7 mouse cellular contexts compared by ENCODE assay signal in the genomic region with DNA sequence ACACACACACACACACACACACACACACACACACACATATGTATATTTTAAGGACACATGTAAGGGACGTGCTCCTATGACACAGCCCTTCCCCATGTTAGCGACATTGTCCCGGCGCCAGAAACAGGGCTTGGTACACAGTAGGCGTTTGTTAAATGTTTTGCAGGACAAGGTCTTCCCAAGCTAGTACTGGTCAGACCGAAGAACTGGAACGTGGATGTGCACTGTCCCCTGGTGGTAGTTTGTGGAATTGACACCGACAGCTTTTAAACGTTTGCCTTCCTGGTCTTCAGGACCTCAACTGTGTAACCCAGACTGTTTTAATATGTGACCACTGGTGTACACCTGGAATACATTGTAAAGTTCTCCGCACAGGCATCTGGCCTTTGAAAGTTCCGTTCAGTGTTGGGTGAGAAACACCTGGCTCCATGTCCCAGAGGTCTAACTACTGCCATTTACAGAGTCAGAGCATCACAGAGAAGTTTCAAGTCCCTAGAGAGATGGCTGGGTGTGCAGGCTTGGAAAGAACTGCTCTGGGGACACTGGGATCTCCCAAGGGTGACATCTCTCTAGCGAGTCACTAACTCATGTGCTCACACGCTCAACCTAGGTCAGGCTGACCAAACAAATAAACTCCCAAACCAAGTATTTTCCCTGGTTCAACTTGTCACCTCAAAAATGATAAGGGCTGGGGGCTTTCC. TPM values are rescaled to one million over a fixed set of nuclear protein-coding genes. Genes with fewer than 3 reads are reported as not detected.
DNase-seq lines count a peak whose midpoint lies in the region; ATAC-seq lines count a peak whose summit lies in the region.

No protein-coding gene starts in this region.

- H3K27ac ChIP-seq in limb, embryonic 11.5 days (replicated peaks; ENCODE audit: low read depth, low read length): no peak overlapping the region
- H3K27ac ChIP-seq in midbrain, embryonic 15.5 days: no peak overlapping the region

- ATAC-seq in limb, embryonic 11.5 days (ENCODE audit: insufficient number of reproducible peaks, low FRiP score, low TSS enrichment, low read depth): peak; percentile 38
- peak; percentile 61 for ATAC-seq in midbrain, embryonic 15.5 days (replicated peaks)

- 8% methylated on average over 13 of the region's 13 CpGs for WGBS in limb, embryonic 11.5 days
- WGBS in midbrain, embryonic 15.5 days: 7% methylated on average over 13 of the region's 13 CpGs

- peak; percentile 86 for DNase-seq in adrenal gland, postnatal 10 days
- DNase-seq in embryo, embryonic 9.5 days (ENCODE audit: extremely low spot score): peak; percentile 86
- DNase-seq in heart, adult 18-20 months: peak; percentile 85 to 90
- DNase-seq in kidney, adult 18-20 months: peak; percentile 87
- peak; percentile 91 for DNase-seq in limb, embryonic 11.5 days (ENCODE audit: low spot score)
- DNase-seq in spleen, adult 18-20 months: peak; percentile 50 to 76

- no peak overlapping the region for H3K9ac ChIP-seq in limb, embryonic 11.5 days (ENCODE audit: low read length)
- no peak overlapping the region for H3K9ac ChIP-seq in midbrain, embryonic 15.5 days

- H3K4me2 ChIP-seq in limb, embryonic 11.5 days (ENCODE audit: low read depth, severe bottlenecking): peak overlapping the region; percentile 50
- peak overlapping the region; percentile 83 for H3K4me2 ChIP-seq in midbrain, embryonic 15.5 days

- H3K4me1 ChIP-seq in limb, embryonic 11.5 days (ENCODE audit: control insufficient read depth, insufficient read depth, low read length): peaks cover 5% of the 10 kb centered on the region
- H3K4me1 ChIP-seq in midbrain, embryonic 15.5 days: peaks cover 43% of the 10 kb centered on the region

- H3K27me3 ChIP-seq in limb, embryonic 11.5 days (ENCODE audit: control insufficient read depth, insufficient read depth, low read length): 0 out of 2 replicates have a peak, but pooled peaks cover 3% of the 10 kb centered on the region
- no peaks in the 10 kb centered on the region for H3K27me3 ChIP-seq in midbrain, embryonic 15.5 days (replicated peaks)

- H3K9me3 ChIP-seq in limb, embryonic 11.5 days (ENCODE audit: control insufficient read depth, low read length): no peaks in the 10 kb centered on the region
- H3K9me3 ChIP-seq in midbrain, embryonic 15.5 days: no peaks in the 10 kb centered on the region

- H3K36me3 ChIP-seq in limb, embryonic 11.5 days (ENCODE audit: control insufficient read depth, insufficient read depth, low read length): no peaks in the 10 kb centered on the region
- H3K36me3 ChIP-seq in midbrain, embryonic 15.5 days (replicated peaks): no peaks in the 10 kb centered on the region

- no peak overlapping the region for H3K4me3 ChIP-seq in limb, embryonic 11.5 days (ENCODE audit: low read depth, low read length)
- H3K4me3 ChIP-seq in midbrain, embryonic 15.5 days: no peak overlapping the region

RNA-seq across cellular contexts. Expression of a gene that starts 1.3 kb away (rescaled TPM):
- 10 to 100 TPM; 67.5 to 67.8 TPM for total RNA-seq in adrenal gland, postnatal 10 days (2021)
- total RNA-seq in heart, adult 18-20 months (2021): 10 to 100 TPM; 10.5 to 13.7 TPM
- polyA plus RNA-seq in limb, embryonic 11.5 days (2014; fragmentation: Nextera tagmentation; extraction: Ambion mirVana): 9.4 and 9.5 TPM in 2 replicates
- 6.1 TPM in 2 replicates for polyA plus RNA-seq in midbrain, embryonic 15.5 days (2015; fragmentation: Nextera tagmentation; extraction: Ambion mirVana)

Comparison
In these comparisons a context has a peak if more than half of its experiments do, and no peak if none do; other contexts are left out.
1. RNA of a gene that starts 1.3 kb away (total RNA-seq): 67.5 to 67.8 TPM in adrenal gland, postnatal 10 days; 10.5 to 13.7 TPM in heart, adult 18-20 months; every median in the first group is over 4 times any median in the second.
2. Peak in every context shown above with its lines, with median percentiles within 50 percentile points of each other: DNase-seq.